Mouse (Mus musculus) ES-E14 (cell line): ENCODE measurements around the gene Serping1. TPM values are rescaled to one million over a fixed set of nuclear protein-coding genes. Genes with fewer than 3 reads are reported as not detected.
"Not testable (repeated sequence)": the region's sequence is repeated elsewhere in the genome, so short reads cannot be mapped to it uniquely, and the experiment has no call there.

ENCODE experiments used
- DNase-seq: peaks from one replicate; pipeline ENCODE4 v3.0.0-alpha.2; 2013; ENCODE audit warnings: low read depth, low spot score
- H3K27ac ChIP-seq: 2 replicates; pipeline ENCODE4 v1.5.1; 2012; ENCODE audit warnings: low read depth, mild to moderate bottlenecking, low read length, moderate library complexity, mixed read lengths; ENCODE audit not compliant: poor library complexity, insufficient read depth, severe bottlenecking
- H3K36me3 ChIP-seq: 2 replicates; pipeline ENCODE4 v1.6.1; 2012; ENCODE audit warnings: mild to moderate bottlenecking, low read length, moderate library complexity, mixed read lengths; ENCODE audit not compliant: control insufficient read depth, poor library complexity, insufficient read depth, severe bottlenecking
- H3K4me1 ChIP-seq, 2 experiments: fragments of 150-350 bp in 1 of 2; sonication (generic) in 1 of 2; 2 replicates each; pipeline ENCODE4 v1.6.1; 2012; ENCODE audit warnings: low read length in 2 of 2, mild to moderate bottlenecking in 1 of 2, mixed read lengths in 1 of 2; ENCODE audit not compliant: control insufficient read depth in 2 of 2, insufficient read depth in 2 of 2, poor library complexity in 1 of 2
- H3K4me3 ChIP-seq, 2 experiments: fragments of 150-350 bp in 1 of 2; sonication (generic) in 1 of 2; 2 replicates each; pipeline ENCODE4 v1.5.1; 2012; ENCODE audit warnings: low read length in 2 of 2, low read depth in 1 of 2, mild to moderate bottlenecking in 1 of 2, mixed read lengths in 1 of 2; ENCODE audit not compliant: insufficient read depth in 1 of 2, poor library complexity in 1 of 2, severe bottlenecking in 1 of 2
- H3K9ac ChIP-seq: 2 replicates; pipeline ENCODE4 v1.6.1; 2012; ENCODE audit warnings: low read depth, mild to moderate bottlenecking, low read length, mixed read lengths; ENCODE audit not compliant: poor library complexity, insufficient read depth, severe bottlenecking
- H3K9me3 ChIP-seq: fragments of 150-350 bp; sonication (generic); 2 replicates; pipeline ENCODE4 v1.6.1; 2012; ENCODE audit warnings: low read depth, mild to moderate bottlenecking, low read length; ENCODE audit not compliant: control insufficient read depth, insufficient read depth
- CHD2 ChIP-seq: IDR thresholded peaks from 2 replicates; pipeline ENCODE4 v1.6.1; 2014; ENCODE audit warnings: mild to moderate bottlenecking, low read depth, low read length, inconsistent platforms
- HCFC1 ChIP-seq: IDR thresholded peaks from 2 replicates; pipeline ENCODE4 v1.6.1; 2012; ENCODE audit warnings: low read length, inconsistent platforms, borderline replicate concordance; ENCODE audit not compliant: insufficient read depth
- MAFK ChIP-seq: IDR thresholded peaks from 2 replicates; pipeline ENCODE4 v1.6.1; 2014; ENCODE audit warnings: mild to moderate bottlenecking, low read depth, low read length, inconsistent platforms; ENCODE audit not compliant: insufficient read depth
- ZC3H11A ChIP-seq: IDR thresholded peaks from 2 replicates; pipeline ENCODE4 v1.6.1; 2012; ENCODE audit warnings: low read depth, mild to moderate bottlenecking, inconsistent platforms, low read length, borderline replicate concordance
- ZNF384 ChIP-seq: IDR thresholded peaks from 2 replicates; pipeline ENCODE4 v1.6.1; 2012; ENCODE audit warnings: low read depth, low read length, inconsistent platforms
- in situ Hi-C, 2 experiments: fragments of 600-800 bp; cut with MboI; formaldehyde crosslinking; loops; one replicate each; pipeline ENCODE4 v1.15.1; 2025; ENCODE audit warnings: low sequenced_read_pairs in 2 of 2, inconsistent platforms in 1 of 2; ENCODE audit not compliant: unreplicated experiment in 2 of 2
- total RNA-seq: library from RNA; depleted of rRNA; stranded (reverse); fragments of 300-350 nt; gene quantifications from 2 replicates; pipeline ENCODE4 v1.2.3, GENCODE M21; 2012

Gene Serping1
- total RNA-seq, 1 experiment: 6.3 TPM

GRCm38 (mm10) chr2:84732394-84732793 is 42.9 kb downstream of the Serping1 start:
- TF ChIP-seq HCFC1: no peak
- no peak for TF ChIP-seq ZNF384
- no peak for TF ChIP-seq ZC3H11A
- TF ChIP-seq CHD2: no peak
- no peak for TF ChIP-seq MAFK
- in situ Hi-C loops: no loop called here

GRCm38 (mm10) chr2:84731206-84731605 is 44.0 kb downstream of the Serping1 start:
- TF ChIP-seq ZC3H11A (no peak), HCFC1 (no peak), ZNF384 (no peak), MAFK (no peak), CHD2 (no peak)
- DNase-seq: no peak
- in situ Hi-C loops: no loop called here

More at GRCm38 (mm10) chr2:84732394-84732793, 42.9 kb downstream of the Serping1 start:
- Histone ChIP-seq H3K36me3 (no peaks in the 10 kb centered on the region), H3K9ac (no peak overlapping the region), H3K27ac (no peak overlapping the region), H3K9me3 (no peaks in the 10 kb centered on the region), H3K4me1 (peaks cover 3 to 25% of the 10 kb centered on the region in 2 experiments; a peak in 3 of 4 replicates), H3K4me3 (no peak overlapping the region)
- no peak for DNase-seq

GRCm38 (mm10) chr2:84728191-84728590 is 47.1 kb downstream of the Serping1 start:
- 0 out of 4 replicates have a peak overlapping the region, but pooled peaks of 1 of the 2 experiments have one; percentile 87 for H3K4me3 ChIP-seq
- in situ Hi-C loops, H3K27ac ChIP-seq, H3K9ac ChIP-seq, H3K9me3 ChIP-seq, DNase-seq, H3K4me1 ChIP-seq: not testable (repeated sequence)
- peaks cover 13% of the 10 kb centered on the region for H3K36me3 ChIP-seq

More at GRCm38 (mm10) chr2:84731206-84731605, 44.0 kb downstream of the Serping1 start:
- Histone ChIP-seq H3K27ac (no peak overlapping the region), H3K4me3 (no peak overlapping the region), H3K4me1 (peaks cover 3 to 15% of the 10 kb centered on the region in 2 experiments; a peak in 2 of 4 replicates), H3K36me3 (no peaks in the 10 kb centered on the region), H3K9ac (no peak overlapping the region), H3K9me3 (no peaks in the 10 kb centered on the region)

- peak; percentile 99 for DNase-seq
- in situ Hi-C loops: no loop called here
- H3K4me3 ChIP-seq: peak within 1 kb of the TSS; percentile 72 to 87
These were observed 47.9 kb downstream of the Serping1 start, which contains the start of gene Clp1 for GRCm38 (mm10) chr2:84727172-84727858. Clp1 (minus strand) TSS chr2:84727350.

GRCm38 (mm10) chr2:84726716-84727115 is 48.5 kb downstream of the Serping1 start:
- Histone ChIP-seq H3K27ac (no peak overlapping the region), H3K9me3 (no peaks in the 10 kb centered on the region), H3K4me3 (peak overlapping the region; percentile 72 to 87), H3K9ac (peak overlapping the region; percentile 68), H3K36me3 (peaks cover 13% of the 10 kb centered on the region), H3K4me1 (peaks cover 3 to 4% of the 10 kb centered on the region in 2 experiments; a peak in 2 of 4 replicates)
- no peak for DNase-seq
- TF ChIP-seq HCFC1 (no peak), ZC3H11A (no peak), MAFK (no peak), ZNF384 (no peak), CHD2 (no peak)
- in situ Hi-C loops: no loop called here

More at GRCm38 (mm10) chr2:84727172-84727858, 47.9 kb downstream of the Serping1 start, which contains the start of gene Clp1:
- Histone ChIP-seq H3K9ac (peak within 1 kb of the TSS; percentile 68), H3K9me3 (no peaks in the 10 kb centered on the region), H3K27ac (no peak within 1 kb of the TSS), H3K36me3 (peaks cover 13% of the 10 kb centered on the region), H3K4me1 (peaks cover 3 to 4% of the 10 kb centered on the region in 2 experiments; a peak in 2 of 4 replicates)
- TF ChIP-seq CHD2 (no peak), HCFC1 (peak; percentile 98), MAFK (peak; percentile 65; the same call in 1 of the 2 replicates)
